Mouse (Mus musculus) cerebellum, postnatal 10 days (tissue): Measurements from ENCODE around the gene Hdac9.
A peak's percentile ranks its signal among the peaks of the same experiment; 100 is the strongest.
"Not testable (repeated sequence)": the region's sequence is repeated elsewhere in the genome, so short reads cannot be mapped to it uniquely, and the experiment has no call there.

Source experiments
- DNase-seq, 2 experiments: peaks; one replicate each; pipeline ENCODE4 v3.0.0; 2021; ENCODE audit warnings: mixed read lengths in 2 of 2

Gene Hdac9

GRCm38 (mm10) chr12:34481702-34482101, 435.2 kb downstream of the Hdac9 start:
- DNase-seq: no peak

GRCm38 (mm10) chr12:34472949-34473651, 443.8 kb downstream of the Hdac9 start:
- no peak for DNase-seq

GRCm38 (mm10) chr12:34472542-34472941, 444.4 kb downstream of the Hdac9 start:
- peak in 1 of 2 experiments; percentile 16 for DNase-seq

- peak; percentile 66 to 76 for DNase-seq
Measured at GRCm38 (mm10) chr12:34461728-34462127, 455.2 kb downstream of the Hdac9 start.

GRCm38 (mm10) chr12:34452643-34453042, 464.3 kb downstream of the Hdac9 start:
- DNase-seq: no peak

GRCm38 (mm10) chr12:34451198-34451597, 465.7 kb downstream of the Hdac9 start:
- DNase-seq: peak; percentile 57 to 59

- DNase-seq: not testable (repeated sequence)
Measured at GRCm38 (mm10) chr12:34444724-34445123, 472.2 kb downstream of the Hdac9 start.

- no peak for DNase-seq
Measured at GRCm38 (mm10) chr12:34440930-34441329, 476.0 kb downstream of the Hdac9 start.

- no peak for DNase-seq
Measured at GRCm38 (mm10) chr12:34432919-34433318, 484.0 kb downstream of the Hdac9 start.

- DNase-seq: peak; percentile 35 to 40
Measured at GRCm38 (mm10) chr12:34432461-34432860, 484.4 kb downstream of the Hdac9 start.

- DNase-seq: no peak
Measured at GRCm38 (mm10) chr12:34431832-34432231, 485.1 kb downstream of the Hdac9 start.

GRCm38 (mm10) chr12:34425468-34425867, 491.4 kb downstream of the Hdac9 start:
- DNase-seq: no peak

GRCm38 (mm10) chr12:34408139-34408538, 508.8 kb downstream of the Hdac9 start:
- DNase-seq: no peak

- no peak for DNase-seq
Measured at GRCm38 (mm10) chr12:34407143-34407542, 509.8 kb downstream of the Hdac9 start.

- DNase-seq: no peak
Measured at GRCm38 (mm10) chr12:34402065-34402464, 514.8 kb downstream of the Hdac9 start.

GRCm38 (mm10) chr12:34398611-34399010, 518.3 kb downstream of the Hdac9 start:
- DNase-seq: no peak

GRCm38 (mm10) chr12:34394342-34394741, 522.6 kb downstream of the Hdac9 start:
- DNase-seq: no peak

GRCm38 (mm10) chr12:34379681-34380080, 537.2 kb downstream of the Hdac9 start:
- DNase-seq: no peak

- no peak for DNase-seq
Measured at GRCm38 (mm10) chr12:34378637-34379036, 538.3 kb downstream of the Hdac9 start.

- DNase-seq: no peak
Measured at GRCm38 (mm10) chr12:34351906-34352305, 565.0 kb downstream of the Hdac9 start.

GRCm38 (mm10) chr12:34347529-34347928, 569.4 kb downstream of the Hdac9 start:
- no peak for DNase-seq

GRCm38 (mm10) chr12:34342761-34343160, 574.1 kb downstream of the Hdac9 start:
- no peak for DNase-seq

GRCm38 (mm10) chr12:34338886-34339285, 578.0 kb downstream of the Hdac9 start:
- no peak for DNase-seq

GRCm38 (mm10) chr12:34334455-34335084, 582.3 kb downstream of the Hdac9 start:
- no peak for DNase-seq
